Mouse (Mus musculus): Measurements from ENCODE around the gene Alox8. TPM values are rescaled to one million over a fixed set of nuclear protein-coding genes. Genes with fewer than 3 reads are reported as not detected.

Gene Alox8
- polyA plus RNA-seq (2012; ENCODE audit: insufficient read depth, insufficient read length, missing spikeins), result not detected in 2 replicates

DNA sequence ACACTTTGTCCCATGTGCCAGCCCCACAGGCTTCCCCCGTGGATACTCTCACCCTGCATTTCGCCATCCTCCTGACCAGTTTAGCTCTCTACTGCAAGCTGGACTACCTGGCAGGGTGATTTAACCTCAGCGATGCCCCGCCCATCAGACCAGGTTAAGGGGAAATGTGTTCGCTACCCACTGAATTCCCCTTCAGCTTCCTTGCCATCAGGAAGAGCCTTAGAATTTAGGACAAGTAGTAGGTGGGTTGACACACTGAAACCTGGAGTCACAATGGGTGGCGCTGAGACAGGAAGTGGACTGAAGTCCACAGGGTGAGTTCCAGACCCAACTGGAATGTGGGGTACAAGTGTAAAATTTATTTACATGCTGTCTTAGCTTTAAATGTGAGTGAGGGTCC is at the start of gene Alox8:
Alox8 (minus strand) TSS at position 101 of the 400 bp plus-strand sequence.
- no peaks in the 10 kb centered on the region for H3K4me1 ChIP-seq (ENCODE audit: control insufficient read depth, insufficient read depth, insufficient read length, low read length)
- no peak within 1 kb of the TSS for H3K27ac ChIP-seq (replicated peaks; ENCODE audit: low read depth, low read length)
- 0 out of 2 replicates have a peak within 1 kb of the TSS, but pooled peaks have one; percentile 5 for H3K4me3 ChIP-seq (ENCODE audit: insufficient read depth, low read depth, low read length)

DNA sequence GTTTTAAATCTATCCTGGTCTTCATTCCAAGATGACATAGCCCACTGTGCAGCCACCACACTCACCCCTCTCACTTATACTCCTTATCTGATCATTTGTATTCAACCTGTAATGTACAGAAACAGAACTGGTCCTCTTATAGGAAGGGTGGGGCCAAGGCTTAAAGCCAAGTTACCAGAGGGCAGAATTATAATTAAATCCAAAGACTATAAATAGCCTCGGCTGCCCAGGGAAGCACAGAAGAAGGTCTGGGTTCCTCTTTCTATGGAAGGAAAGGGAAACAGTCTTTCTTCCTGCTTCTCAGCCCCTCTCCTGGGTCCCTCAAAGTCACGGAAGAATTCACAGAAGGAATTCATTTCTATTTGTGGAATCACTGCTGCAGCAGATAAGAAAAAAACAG is 48.0 kb upstream of the Alox8 start:
- Histone ChIP-seq H3K4me3 (ENCODE audit: insufficient read depth, low read depth, low read length) (no peak overlapping the region), H3K27ac (replicated peaks; ENCODE audit: low read depth, low read length) (peak overlapping the region; percentile 16; the same call in 1 of the 2 replicates), H3K4me1 (ENCODE audit: control insufficient read depth, insufficient read depth, insufficient read length, low read length) (no peaks in the 10 kb centered on the region)

- Histone ChIP-seq H3K4me3 (ENCODE audit: insufficient read depth, low read depth, low read length) (no peak overlapping the region), H3K4me1 (ENCODE audit: control insufficient read depth, insufficient read depth, insufficient read length, low read length) (no peaks in the 10 kb centered on the region), H3K27ac (replicated peaks; ENCODE audit: low read depth, low read length) (no peak overlapping the region)
Observed at GRCm38 (mm10) chr11:69244911-69245310, 47.3 kb upstream of the Alox8 start.

- H3K4me3 ChIP-seq (ENCODE audit: insufficient read depth, low read depth, low read length), result peak within 1 kb of the TSS; percentile 46
- peaks cover 2% of the 10 kb centered on the region; the same call in 1 of the 2 replicates for H3K4me1 ChIP-seq (ENCODE audit: control insufficient read depth, insufficient read depth, insufficient read length, low read length)
- H3K27ac ChIP-seq (replicated peaks; ENCODE audit: low read depth, low read length), result no peak within 1 kb of the TSS
Observed at GRCm38 (mm10) chr11:69236926-69237260, 39.2 kb upstream of the Alox8 start, which contains the start of gene Gucy2e. TSS of gene Gucy2e (minus strand) at chr11:69237036.

- Histone ChIP-seq H3K27ac (replicated peaks; ENCODE audit: low read depth, low read length) (no peak overlapping the region), H3K4me3 (ENCODE audit: insufficient read depth, low read depth, low read length) (peak overlapping the region; percentile 46), H3K4me1 (ENCODE audit: control insufficient read depth, insufficient read depth, insufficient read length, low read length) (peaks cover 2% of the 10 kb centered on the region; the same call in 1 of the 2 replicates)
Observed at GRCm38 (mm10) chr11:69236061-69236925, 38.6 kb upstream of the Alox8 start.

GRCm38 (mm10) chr11:69235285-69236060 is 37.8 kb upstream of the Alox8 start:
- peak overlapping the region; percentile 46 for H3K4me3 ChIP-seq (ENCODE audit: insufficient read depth, low read depth, low read length)
- peaks cover 2% of the 10 kb centered on the region; the same call in 1 of the 2 replicates for H3K4me1 ChIP-seq (ENCODE audit: control insufficient read depth, insufficient read depth, insufficient read length, low read length)
- H3K27ac ChIP-seq (replicated peaks; ENCODE audit: low read depth, low read length), result no peak overlapping the region

- H3K4me3 ChIP-seq (ENCODE audit: insufficient read depth, low read depth, low read length), result no peak overlapping the region
- no peak overlapping the region for H3K27ac ChIP-seq (replicated peaks; ENCODE audit: low read depth, low read length)
- H3K4me1 ChIP-seq (ENCODE audit: control insufficient read depth, insufficient read depth, insufficient read length, low read length), result peaks cover 2% of the 10 kb centered on the region; the same call in 1 of the 2 replicates
Observed at GRCm38 (mm10) chr11:69233141-69233540, 35.5 kb upstream of the Alox8 start.

GRCm38 (mm10) chr11:69230420-69230819 is 32.8 kb upstream of the Alox8 start:
- Histone ChIP-seq H3K4me3 (ENCODE audit: insufficient read depth, low read depth, low read length) (no peak overlapping the region), H3K4me1 (ENCODE audit: control insufficient read depth, insufficient read depth, insufficient read length, low read length) (peaks cover 1% of the 10 kb centered on the region; the same call in 1 of the 2 replicates), H3K27ac (replicated peaks; ENCODE audit: low read depth, low read length) (no peak overlapping the region)

DNA sequence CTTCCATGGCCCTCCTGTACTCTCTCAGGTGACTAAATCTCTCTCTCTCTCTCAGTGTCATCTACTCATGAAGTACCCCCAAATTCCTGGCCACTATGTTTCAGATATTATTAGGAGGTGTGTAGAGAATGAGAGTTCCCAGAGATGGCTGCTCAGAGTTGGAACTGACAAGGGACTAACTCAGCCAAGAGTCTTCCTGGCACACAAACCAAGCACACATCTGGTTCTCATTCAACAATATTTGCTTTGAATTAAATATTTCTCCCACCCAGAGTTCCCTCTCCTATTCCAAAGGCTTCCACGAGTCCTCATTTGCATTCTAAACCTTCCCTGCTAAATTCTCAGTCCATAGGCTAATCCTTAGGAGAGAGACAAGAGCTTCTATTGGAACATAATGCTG is 28.1 kb upstream of the Alox8 start:
- H3K4me3 ChIP-seq (ENCODE audit: insufficient read depth, low read depth, low read length), result no peak overlapping the region
- no peaks in the 10 kb centered on the region for H3K4me1 ChIP-seq (ENCODE audit: control insufficient read depth, insufficient read depth, insufficient read length, low read length)
- no peak overlapping the region for H3K27ac ChIP-seq (replicated peaks; ENCODE audit: low read depth, low read length)

- Histone ChIP-seq H3K27ac (replicated peaks; ENCODE audit: low read depth, low read length) (no peak overlapping the region), H3K4me1 (ENCODE audit: control insufficient read depth, insufficient read depth, insufficient read length, low read length) (no peaks in the 10 kb centered on the region), H3K4me3 (ENCODE audit: insufficient read depth, low read depth, low read length) (no peak overlapping the region)
Observed at GRCm38 (mm10) chr11:69223101-69223500, 25.5 kb upstream of the Alox8 start.

- no peak overlapping the region for H3K27ac ChIP-seq (replicated peaks; ENCODE audit: low read depth, low read length)
- H3K4me3 ChIP-seq (ENCODE audit: insufficient read depth, low read depth, low read length), result no peak overlapping the region
- no peaks in the 10 kb centered on the region for H3K4me1 ChIP-seq (ENCODE audit: control insufficient read depth, insufficient read depth, insufficient read length, low read length)
Observed at GRCm38 (mm10) chr11:69221070-69221469, 23.4 kb upstream of the Alox8 start.

DNA sequence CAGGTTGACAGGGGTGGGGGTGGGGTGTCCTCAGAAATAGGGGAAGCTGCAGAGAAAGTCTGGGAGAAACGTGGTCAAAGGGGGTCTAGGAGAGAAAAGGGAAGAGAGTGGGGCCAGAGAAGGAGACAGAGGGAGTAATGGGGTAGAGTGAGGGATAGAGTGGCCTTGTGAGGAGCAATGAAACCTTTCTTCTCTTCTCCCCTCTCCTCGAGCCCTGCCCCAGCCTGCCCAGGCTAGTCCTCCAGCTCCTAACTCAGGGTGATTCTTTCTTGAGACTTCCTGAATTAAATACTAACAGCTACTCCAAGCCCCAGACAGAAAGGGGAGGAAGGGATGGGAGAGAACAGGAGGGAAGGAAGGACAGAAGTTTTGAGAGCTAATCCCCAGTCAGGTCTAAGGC is 21.0 kb upstream of the Alox8 start:
- H3K27ac ChIP-seq (replicated peaks; ENCODE audit: low read depth, low read length), result no peak overlapping the region
- H3K4me3 ChIP-seq (ENCODE audit: insufficient read depth, low read depth, low read length), result no peak overlapping the region

DNA sequence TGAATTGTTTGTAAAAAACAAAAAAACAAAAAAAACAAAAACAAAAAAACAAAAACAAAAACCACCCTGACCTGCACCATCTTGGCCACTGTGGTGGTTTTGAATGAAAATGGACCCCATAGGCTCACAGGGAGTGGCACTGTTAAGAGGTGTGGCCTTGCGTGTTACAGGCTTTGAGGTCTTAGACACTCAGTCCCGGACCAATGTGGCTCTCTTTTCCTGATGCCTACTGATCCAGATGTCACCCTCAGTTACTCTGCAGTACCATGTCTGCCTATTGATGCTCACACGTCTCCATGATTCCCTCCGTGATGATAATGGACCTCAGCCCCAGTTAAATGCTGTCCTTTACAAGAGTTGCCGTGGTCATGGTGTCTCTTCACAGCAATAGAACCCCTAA is 19.8 kb upstream of the Alox8 start:
- no peak overlapping the region for H3K27ac ChIP-seq (replicated peaks; ENCODE audit: low read depth, low read length)
- H3K4me1 ChIP-seq (ENCODE audit: control insufficient read depth, insufficient read depth, insufficient read length, low read length), result no peaks in the 10 kb centered on the region
- H3K4me3 ChIP-seq (ENCODE audit: insufficient read depth, low read depth, low read length), result no peak overlapping the region

More for the DNA sequence above, 21.0 kb upstream of the Alox8 start:
- no peaks in the 10 kb centered on the region for H3K4me1 ChIP-seq (ENCODE audit: control insufficient read depth, insufficient read depth, insufficient read length, low read length)

DNA sequence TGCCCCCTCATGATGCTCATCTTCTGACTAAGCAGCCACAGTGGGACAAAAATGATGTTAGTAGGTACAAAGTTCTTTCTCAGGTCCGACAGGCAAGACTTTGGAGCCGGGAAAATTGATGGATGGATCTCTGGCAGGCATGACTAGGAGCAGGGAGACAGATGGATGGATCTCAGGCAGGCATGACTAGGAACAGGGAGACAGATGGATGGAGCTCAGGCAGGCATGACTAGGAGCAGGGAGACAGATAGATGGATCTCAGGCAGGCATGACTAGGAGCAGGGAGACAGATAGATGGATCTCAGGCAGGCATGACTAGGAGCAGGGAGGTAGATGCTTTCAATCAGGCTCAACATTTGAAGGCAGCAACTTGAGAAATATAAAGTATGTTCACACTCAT is 13.8 kb upstream of the Alox8 start:
- Histone ChIP-seq H3K27ac (replicated peaks; ENCODE audit: low read depth, low read length) (no peak overlapping the region), H3K4me3 (ENCODE audit: insufficient read depth, low read depth, low read length) (no peak overlapping the region), H3K4me1 (ENCODE audit: control insufficient read depth, insufficient read depth, insufficient read length, low read length) (no peaks in the 10 kb centered on the region)

DNA sequence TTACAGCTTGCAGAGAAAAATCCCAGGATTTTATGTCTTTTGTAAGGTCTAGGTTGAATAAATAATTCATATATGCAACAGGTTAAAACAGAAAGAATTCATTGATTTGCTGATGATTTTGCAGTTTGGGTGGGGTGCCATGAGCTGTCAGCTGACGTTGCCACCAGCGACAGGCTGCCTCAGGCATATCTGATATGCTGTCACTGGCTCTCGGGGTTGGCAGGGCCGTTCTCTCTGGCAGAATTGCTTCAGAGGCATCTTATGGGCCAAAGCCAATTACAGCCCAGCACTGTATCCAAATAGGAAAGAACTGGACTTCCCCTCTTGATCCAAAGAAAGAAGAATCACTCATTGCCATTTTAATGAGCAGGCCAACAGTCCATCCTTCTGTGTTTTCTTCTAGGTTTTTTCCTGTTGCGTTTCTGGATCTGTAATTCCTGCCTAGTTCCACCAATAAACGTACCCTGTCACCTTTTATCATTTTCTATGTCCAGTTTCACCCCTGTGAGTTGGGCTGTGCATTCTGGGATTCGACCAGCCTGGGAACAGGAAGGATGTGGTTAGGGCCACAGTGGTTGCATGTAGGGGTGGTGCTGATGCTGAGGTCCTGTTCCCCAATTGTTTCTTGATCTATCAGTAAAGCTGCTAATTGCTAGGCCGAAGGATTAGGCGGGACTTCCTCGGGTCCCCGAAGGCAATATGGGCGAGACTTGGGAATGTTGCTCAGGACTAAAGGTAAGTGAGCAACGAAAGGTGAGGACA is 5.0 kb upstream of the Alox8 start:
- H3K27ac ChIP-seq (replicated peaks; ENCODE audit: low read depth, low read length), result no peak overlapping the region
- no peak overlapping the region for H3K4me3 ChIP-seq (ENCODE audit: insufficient read depth, low read depth, low read length)

More for the DNA sequence above, 5.0 kb upstream of the Alox8 start:
- no peaks in the 10 kb centered on the region for H3K4me1 ChIP-seq (ENCODE audit: control insufficient read depth, insufficient read depth, insufficient read length, low read length)
